Mouse (Mus musculus): ENCODE measurements at regions not wholly inside any gene's neighbourhood (a gene's known extent, or its start where the extent isn't known, plus 50 kb on each side); places are given as distances from the start of the nearest gene placed in this dataset.
"Not testable (repeated sequence)": the region's sequence is repeated elsewhere in the genome, so short reads cannot be mapped to it uniquely, and the experiment has no call there.

- DNase-seq (ENCODE audit: low spot score in 2 of 2) = no peak
These were observed 110.7 kb downstream of the Sox4 start for GRCm38 (mm10) chr13:28842811-28843210.

GRCm38 (mm10) chr13:28840142-28840541 lies 113.4 kb downstream of the Sox4 start:
- DNase-seq (ENCODE audit: low spot score in 2 of 2) = no peak

GRCm38 (mm10) chr13:28839084-28839483 lies 114.4 kb downstream of the Sox4 start:
- no peak for DNase-seq (ENCODE audit: low spot score in 2 of 2)

GRCm38 (mm10) chr13:28838216-28838615 lies 115.3 kb downstream of the Sox4 start:
- DNase-seq (ENCODE audit: low spot score in 2 of 2) = no peak

- DNase-seq (ENCODE audit: low spot score in 2 of 2) = not testable (repeated sequence)
These were observed 116.3 kb downstream of the Sox4 start for GRCm38 (mm10) chr13:28837196-28837595.

- no peak for DNase-seq (ENCODE audit: low spot score in 2 of 2)
These were observed 119.8 kb downstream of the Sox4 start for GRCm38 (mm10) chr13:28833700-28834065.

GRCm38 (mm10) chr13:28832855-28833699 lies 120.4 kb downstream of the Sox4 start:
- no peak for DNase-seq (ENCODE audit: low spot score in 2 of 2)

- DNase-seq (ENCODE audit: low spot score in 2 of 2) = no peak
These were observed 127.2 kb downstream of the Sox4 start for GRCm38 (mm10) chr13:28826284-28826683.

- no peak for DNase-seq (ENCODE audit: low spot score in 2 of 2)
These were observed 129.5 kb downstream of the Sox4 start for GRCm38 (mm10) chr13:28823985-28824384.

GRCm38 (mm10) chr13:28823311-28823880 lies 130.1 kb downstream of the Sox4 start:
- no peak for DNase-seq (ENCODE audit: low spot score in 2 of 2)

GRCm38 (mm10) chr13:28820868-28821533 lies 132.5 kb downstream of the Sox4 start:
- DNase-seq (ENCODE audit: low spot score in 2 of 2) = no peak

GRCm38 (mm10) chr13:28814127-28814526 lies 139.4 kb downstream of the Sox4 start:
- no peak for DNase-seq (ENCODE audit: low spot score in 2 of 2)

- DNase-seq (ENCODE audit: low spot score in 2 of 2) = no peak
These were observed 141.6 kb downstream of the Sox4 start for GRCm38 (mm10) chr13:28811667-28812575.

- DNase-seq (ENCODE audit: low spot score in 2 of 2) = no peak
These were observed 142.5 kb downstream of the Sox4 start for GRCm38 (mm10) chr13:28811081-28811439.

GRCm38 (mm10) chr13:28810326-28811080 lies 143.0 kb downstream of the Sox4 start:
- no peak for DNase-seq (ENCODE audit: low spot score in 2 of 2)

GRCm38 (mm10) chr13:28805302-28805701 lies 148.2 kb downstream of the Sox4 start:
- DNase-seq (ENCODE audit: low spot score in 2 of 2) = no peak

- DNase-seq (ENCODE audit: low spot score in 2 of 2) = no peak
These were observed 152.1 kb downstream of the Sox4 start for GRCm38 (mm10) chr13:28801210-28801954.

GRCm38 (mm10) chr13:28800676-28801075 lies 152.8 kb downstream of the Sox4 start:
- no peak for DNase-seq (ENCODE audit: low spot score in 2 of 2)

- DNase-seq (ENCODE audit: low spot score in 2 of 2) = no peak
These were observed 154.0 kb downstream of the Sox4 start for GRCm38 (mm10) chr13:28799474-28799873.
